Mouse (Mus musculus) cerebellum, postnatal 25 days (tissue): Measurements from ENCODE around the gene Dlk2.

Experiments
- DNase-seq, 2 experiments: peaks; one replicate each; pipeline ENCODE4 v3.0.0; 2021; ENCODE audit warnings: mixed read lengths in 2 of 2

Gene Dlk2

DNA sequence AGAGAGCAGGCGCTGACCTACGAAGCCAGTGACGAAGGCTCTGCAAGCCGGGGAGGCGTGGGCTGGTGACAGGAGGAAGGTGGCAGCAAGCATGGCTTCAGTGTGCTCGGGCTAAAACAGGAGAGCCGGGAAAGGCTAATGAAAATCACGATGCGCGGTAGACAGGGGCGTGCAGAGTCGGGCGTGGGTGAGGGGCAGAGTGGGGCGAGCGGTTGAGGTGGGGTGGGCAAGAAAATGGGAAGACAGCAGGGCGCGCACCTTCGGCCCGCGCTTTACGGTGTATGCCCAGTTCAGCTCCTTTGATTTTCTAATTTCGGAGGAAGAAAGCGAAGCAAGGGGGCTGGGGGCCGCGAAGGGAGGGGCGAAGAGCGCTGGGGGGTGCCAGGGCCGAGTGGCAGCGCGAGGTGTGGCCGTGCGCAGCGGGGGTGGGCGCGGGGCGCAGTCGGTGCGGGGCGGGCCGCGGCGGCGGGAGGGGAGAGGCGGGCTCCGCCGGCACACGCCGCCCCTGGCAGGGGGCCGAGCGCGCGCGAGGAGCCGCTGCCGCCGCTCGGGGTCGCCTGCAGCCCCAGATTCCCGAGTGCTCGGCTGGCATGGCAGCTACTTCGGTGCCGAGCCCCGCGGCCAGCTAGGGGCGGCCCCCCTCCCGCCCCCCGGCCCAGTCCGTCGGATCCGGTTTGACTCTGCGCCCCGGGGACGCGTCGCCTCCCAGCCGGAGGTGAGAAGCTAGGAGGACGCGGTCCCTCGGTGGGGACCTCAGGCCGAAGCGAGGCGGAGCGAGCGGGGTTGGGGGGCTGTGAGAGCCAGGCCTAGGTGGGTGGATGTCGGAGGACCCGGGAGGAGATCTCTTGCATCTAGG lies at the start of gene Dlk2:
TSS of gene Dlk2 (plus strand) at position 58 of the 856 bp plus-strand sequence.
- peak; percentile 32 to 49 for DNase-seq

DNA sequence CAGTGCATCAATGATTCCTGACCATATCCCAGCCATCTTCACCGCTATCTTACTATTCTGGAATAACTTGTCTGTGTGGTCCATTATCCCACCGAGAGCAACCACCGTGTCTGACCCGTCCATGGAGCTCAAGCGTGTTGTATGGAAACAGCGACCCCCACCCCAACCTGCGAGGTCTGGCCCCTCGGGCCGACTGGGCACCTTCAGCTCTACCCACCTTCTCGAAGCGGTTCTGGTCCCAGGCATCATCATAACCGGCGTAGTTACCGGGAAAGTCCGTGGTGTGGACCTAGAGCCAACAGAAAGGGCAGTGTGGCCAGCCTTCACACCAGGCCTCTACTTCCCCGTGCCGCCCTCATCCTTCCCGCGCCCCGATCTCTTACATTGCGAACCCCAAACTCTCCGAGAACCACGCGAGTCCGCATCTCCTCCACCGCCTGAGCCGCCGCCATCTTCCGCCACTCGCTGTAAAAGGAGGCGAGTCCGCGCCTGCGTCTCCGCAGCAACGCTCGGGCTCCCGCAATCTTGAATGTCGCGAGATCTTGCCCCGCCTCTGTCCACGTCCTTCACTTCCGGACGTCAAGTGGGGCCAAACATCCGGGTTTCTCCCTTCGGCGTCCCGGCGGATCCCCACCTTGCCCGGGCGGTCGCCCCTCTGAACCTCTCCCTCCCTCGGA lies 49.6 kb upstream of the Dlk2 start, which contains the start of the genes Polr1c and Yipf3:
TSS of gene Polr1c (minus strand) at position 543 of the 677 bp plus-strand sequence.
TSS of gene Yipf3 (plus strand) at position 569 of the 677 bp plus-strand sequence.
- DNase-seq, result peak; percentile 95 to 97

DNA sequence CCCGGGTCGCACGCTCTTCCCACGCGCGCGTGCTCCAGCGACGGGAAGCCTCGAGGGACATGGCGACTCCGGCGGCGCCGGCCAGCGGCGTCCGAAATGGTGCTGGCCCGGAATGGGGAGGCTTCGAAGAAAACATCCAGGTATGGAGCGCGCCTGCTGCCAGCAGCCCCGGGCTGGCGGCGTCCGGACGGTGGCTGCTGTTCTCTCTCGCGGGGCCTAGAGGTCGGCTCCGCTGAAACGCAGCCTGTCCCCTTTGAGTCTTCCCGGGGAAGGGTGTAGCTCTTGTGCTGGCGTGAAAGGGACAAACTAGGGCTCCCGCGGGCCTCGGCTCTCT lies 49.1 kb upstream of the Dlk2 start:
- no peak for DNase-seq

DNA sequence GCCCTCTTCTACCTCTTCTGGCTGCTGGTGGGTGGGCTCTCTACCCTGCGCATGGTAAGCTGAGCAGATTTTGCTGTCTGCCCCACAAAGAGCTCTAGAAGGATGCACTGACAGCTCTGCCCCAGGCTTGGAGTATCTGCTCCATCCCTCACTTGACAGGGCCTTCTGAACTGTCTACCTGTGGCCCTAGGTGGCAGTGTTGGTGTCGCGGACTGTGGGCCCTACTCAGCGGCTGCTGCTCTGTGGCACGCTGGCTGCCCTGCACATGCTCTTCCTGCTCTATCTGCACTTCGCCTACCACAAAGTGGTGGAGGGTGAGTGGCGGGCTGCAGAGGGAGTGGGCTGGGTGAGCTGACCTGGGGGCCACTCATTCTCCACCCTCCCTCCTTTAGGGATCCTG lies 46.0 kb upstream of the Dlk2 start:
- no peak for DNase-seq

DNA sequence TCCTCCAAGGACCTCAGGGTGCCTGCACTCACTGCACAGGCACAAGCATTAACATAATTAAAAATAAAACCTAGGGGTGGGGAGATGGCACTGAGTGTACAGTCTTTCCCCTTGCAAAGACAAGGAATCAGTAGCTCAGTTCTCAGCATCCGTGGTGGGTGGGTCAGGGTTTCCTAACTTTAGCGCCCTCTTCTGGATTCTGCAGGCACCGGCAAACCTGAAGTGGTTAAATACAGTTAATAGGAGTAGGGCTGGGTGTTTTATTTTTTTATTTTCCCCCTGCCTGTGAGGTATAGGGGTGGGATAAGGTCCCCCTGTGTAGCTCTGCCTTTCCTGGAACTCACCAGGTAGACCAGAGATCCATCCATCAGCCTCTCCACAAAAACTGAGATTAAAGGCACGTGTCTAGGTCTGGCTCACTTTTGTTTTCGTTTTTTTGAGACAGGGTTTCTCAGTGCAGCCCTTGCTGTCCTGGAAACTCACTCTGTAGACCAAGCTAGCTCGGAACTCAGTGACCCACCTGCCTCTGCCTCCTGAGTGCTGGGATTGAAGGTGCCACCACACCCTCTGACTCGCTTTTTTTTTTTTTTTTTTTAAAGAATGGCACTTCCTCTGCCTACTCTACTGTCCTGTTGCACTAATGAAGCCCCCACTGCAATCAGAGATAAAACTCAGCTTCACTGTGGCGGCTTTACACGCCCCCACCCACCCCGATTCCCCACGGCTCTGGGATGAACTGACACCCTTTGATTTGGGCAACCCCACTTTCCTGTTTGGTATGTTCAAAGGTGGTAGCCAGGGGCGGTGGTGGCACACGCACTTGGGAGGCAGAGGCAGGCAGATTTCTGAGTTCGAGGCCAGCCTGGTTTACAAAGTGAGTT lies 44.4 kb upstream of the Dlk2 start:
- no peak for DNase-seq

DNA sequence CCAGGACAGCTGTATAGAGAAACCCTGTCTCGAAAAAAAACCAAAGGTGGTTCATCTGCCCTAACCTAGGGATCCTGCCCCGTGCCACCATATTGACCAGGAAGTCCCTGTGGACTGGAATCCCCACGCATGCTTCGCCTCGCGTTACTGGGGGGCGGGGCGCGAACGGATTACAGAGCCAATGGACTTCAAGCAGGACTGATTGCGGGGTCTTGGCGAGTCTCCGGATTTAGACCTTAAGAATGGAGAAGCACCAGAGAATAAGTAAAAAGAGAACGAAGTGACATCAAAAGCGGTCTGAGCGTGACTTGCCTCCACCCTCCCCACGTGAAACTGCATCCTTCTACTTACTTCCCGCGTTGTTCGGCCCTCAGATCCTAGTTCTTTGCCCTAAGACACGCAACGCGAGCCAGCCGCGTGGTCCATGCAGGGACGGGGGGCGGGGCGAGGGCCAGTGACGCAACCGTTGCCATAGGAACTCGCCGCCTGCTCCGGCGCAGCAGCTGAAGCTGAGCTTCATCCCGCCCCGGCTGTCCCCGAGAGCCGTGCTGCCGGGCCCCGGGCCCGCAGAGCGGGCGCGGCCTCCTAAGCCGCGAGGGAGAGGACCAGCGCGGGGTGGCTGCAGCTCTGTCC lies 43.7 kb upstream of the Dlk2 start, which contains the start of gene Lrrc73:
TSS of gene Lrrc73 (plus strand) at position 80 of the 633 bp plus-strand sequence.
- peak; percentile 93 to 97 for DNase-seq

DNA sequence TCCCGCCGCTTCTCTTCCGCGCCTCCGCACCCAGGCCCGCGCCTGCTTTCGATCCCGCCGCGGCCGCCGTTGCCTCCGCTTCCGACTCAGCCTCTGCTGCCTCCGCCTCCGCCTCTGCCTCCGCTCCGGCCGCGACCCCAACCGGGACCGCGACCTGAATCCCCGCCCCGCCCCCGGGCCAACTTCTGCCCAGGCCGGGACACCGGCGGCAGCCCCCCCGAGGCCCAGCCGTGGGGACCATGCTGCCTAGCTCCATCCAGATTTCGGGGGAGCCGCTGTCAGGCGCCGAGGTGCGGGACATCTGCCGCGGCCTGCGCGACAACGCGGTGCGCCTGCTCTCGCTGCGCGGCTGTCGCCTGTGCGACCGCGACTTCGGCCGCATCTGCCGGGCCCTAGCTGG lies 43.1 kb upstream of the Dlk2 start:
- DNase-seq, result peak in 1 of 2 experiments; percentile 68

DNA sequence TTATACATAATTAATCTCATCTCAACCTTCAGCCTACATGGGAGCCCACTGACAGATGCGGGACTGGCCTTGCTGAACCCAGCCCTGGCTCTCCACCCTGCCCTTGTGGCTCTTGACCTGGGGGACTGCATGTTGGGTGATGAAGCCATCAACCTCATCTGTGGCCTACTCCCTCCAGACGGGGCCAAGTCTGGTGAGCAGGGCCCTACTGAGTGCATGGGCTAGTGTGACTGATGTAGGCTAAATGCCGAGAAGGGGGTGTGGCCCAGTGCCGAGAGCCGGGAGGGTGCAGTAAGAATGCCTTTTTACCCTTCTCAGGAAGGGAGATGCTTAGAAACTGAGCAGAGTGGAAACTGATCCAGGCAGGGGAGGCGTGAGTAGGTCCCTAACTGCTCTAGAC lies 42.1 kb upstream of the Dlk2 start:
- no peak for DNase-seq

DNA sequence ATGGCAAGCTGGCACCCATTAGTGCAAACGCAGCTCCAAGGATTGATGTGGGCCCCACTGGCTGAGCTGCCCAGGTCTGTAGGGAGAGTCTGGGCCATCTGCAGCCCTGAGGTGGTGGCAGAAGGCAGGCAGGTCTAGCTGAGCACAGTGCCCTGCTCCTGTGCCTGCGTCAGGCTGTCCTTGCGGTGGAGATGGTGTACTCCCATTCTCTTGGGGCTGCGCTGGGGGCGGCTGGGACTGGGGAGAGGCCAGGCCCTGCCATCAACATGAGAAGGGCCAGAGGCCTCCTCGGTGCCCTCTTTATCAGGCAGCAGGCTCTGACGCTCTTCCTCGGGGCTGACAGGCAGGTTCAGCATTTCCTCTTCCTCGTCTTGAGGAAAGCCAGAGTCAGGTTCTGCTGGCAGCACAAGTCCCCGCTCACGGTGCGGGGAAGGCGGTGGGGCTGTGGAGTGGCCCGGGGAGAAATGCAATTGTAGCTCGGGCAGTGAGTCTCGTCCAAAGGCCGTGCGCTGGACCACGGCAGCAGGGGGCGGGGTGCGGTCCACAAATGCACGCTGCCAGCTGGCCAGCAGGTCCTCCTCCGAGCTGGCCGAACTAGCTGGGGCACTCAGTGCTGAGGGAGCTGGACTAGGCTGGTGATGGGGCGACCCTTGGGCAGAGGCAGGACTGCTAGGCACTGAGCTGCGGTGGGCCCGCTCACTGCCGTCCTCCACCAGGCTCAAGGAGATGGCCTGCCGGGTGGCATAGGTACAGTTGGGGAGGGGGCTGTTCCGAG lies 38.8 kb upstream of the Dlk2 start:
- DNase-seq, result no peak

DNA sequence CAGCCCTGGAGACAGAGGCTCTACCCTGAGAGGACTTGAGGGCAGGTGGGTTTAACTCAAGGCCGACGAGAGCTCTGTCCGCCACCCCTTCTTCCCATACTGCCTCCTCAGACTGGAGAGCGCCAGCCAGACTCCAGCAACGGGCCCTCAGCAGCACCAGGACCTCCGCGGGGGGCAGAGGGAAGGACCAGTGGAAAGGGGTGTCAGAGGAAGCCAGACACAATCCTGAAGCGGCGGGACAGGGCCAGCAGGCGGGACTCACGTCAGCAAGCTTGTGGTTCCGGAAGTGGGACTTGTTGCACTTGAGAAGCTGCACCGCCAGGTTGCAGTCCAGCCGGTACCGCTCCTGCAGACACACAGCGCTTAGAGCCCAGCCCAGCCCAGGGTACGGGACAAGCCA lies 37.5 kb upstream of the Dlk2 start:
- DNase-seq, result no peak

DNA sequence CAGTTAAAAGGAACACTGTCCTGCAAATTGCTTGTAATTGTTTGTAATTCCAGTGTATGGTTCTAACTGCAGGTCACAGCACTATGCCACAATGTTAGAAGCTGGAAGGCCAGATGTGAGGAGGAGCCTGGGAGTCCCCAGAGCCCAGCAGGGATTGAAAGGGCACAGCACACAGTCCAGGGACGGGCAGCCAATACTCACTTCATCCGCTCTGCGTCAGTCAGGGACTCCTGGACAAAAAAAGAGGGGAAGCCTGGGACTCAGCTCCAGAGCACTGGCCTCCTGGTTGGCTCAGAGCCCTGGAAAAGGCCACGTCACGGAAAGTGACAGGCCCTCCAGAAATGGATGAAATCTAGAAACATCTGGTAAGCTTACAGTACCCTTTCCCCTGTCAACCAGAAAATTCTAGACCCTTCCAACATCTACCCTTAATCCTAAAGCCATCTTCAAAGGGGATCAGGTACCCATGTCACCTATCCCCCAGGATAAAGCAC lies 35.0 kb upstream of the Dlk2 start:
- no peak for DNase-seq

DNA sequence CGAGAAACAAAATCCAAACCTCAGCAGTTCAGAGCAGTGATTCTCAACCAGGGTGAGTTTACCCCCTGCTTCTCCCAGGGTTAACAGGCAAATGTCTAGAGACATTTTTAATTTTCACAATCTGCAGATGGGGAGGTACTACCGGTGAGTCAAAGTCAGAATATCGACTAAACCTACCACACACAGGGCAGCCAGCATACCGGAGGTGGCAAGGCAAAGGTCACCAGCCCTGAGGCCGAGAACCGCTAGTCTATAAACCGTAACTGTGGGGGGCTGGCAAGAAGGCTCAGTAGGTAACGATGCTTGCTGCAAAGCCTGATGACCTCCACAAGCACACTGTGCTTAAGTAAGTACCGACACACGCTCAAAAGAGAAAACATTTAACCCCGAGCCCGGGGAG lies 31.7 kb upstream of the Dlk2 start:
- no peak for DNase-seq

DNA sequence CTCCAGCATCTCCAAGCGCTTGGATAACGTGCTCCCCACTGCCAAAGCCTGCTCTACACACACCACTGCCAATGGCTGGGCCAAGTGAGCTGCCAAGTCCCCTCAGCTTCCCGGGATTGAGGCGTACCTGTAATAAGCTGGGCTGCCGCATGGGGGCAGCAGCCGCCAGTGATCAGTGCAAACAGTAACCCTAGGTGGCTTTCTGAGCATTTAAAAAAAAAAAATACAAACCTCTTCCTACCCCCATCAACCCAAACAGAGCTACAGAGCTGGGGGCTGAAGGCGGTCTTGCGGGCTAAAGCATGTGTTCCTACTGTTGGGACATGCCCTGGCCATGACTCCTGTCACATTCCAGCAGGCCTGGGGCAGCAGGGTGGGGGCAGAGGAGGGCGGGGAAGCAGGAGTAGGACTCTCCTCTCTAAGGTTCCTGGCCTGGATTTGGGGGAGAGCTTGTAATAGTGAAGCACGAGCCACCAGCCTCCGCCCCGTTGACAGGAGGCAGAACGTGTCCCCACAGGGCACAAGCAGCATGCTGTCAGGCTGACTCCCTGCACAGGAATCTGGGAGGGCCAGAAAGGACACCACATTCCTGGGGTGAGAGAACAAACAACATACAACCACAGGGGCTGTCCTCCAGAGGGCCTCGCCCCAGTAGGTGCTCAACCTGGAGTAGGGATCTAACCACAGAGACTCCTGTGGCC lies 31.2 kb upstream of the Dlk2 start:
- peak; percentile 93 to 94 for DNase-seq

DNA sequence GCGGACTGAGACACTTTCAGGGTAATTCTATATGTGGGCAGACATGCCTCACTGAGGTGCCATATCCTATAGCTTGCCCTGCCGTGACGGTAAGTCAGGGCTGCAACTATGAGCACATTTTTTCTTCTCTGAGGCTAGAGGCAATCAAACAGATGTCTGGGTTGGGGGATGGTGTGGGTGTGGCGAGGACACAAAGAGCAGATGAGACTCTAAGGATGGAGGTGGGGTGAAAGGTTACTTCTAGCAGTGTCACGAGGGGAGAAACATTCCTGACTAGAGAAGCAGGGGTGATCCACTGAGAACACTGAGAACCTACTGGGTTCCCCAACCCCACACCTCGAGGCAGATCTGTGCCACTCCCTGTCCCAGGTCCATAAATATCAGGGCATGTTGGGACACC lies 30.2 kb upstream of the Dlk2 start:
- no peak for DNase-seq

DNA sequence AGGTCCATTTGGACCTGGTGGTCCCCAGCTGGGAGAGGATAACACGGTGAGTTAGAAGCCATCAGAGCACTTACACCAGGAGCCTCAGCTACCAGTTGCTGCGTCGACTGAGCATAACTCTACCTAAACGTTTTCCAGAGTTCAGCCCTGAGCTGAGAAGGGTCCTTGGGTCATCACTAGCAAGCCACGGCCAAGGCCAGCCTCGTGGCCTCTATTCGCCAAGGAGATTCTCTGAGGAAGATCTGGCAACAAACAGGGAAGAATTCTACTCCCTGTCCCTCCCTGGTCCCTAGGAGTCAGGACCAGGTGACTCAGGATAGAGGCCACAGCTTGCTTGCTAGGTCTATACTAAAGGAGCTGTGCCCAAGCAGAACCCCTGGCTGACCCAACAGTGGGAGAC lies 29.7 kb upstream of the Dlk2 start:
- DNase-seq, result no peak

DNA sequence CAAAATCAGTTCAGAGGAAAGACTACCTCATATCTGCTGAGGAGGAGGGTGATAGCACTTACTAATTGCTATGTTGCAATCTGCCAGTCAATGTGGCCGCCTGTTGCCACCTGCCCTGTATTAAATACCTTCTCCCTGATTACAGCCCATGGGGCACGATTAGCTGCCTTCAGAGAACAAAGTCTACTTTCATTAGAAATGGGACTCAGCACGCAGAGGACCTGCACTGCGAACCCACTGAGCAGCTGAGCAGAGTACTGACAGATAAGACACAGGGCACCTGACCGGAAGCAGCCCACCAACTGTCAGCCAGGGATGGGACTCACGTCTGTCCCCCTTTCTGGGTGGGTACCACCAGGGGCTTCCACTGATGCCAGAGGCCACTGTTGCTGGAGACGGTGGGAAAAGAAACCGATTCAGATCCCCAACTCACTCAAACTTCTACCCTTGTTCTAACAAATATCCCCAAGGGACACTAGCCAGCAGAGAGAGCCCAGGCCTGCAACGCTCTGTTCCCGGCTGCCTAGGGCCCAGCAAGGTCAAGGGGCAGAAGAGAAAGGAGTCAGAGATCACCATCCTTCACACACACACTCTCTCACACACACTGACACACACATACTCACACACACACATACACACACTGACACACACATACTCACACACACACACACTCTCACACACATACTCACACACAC lies 29.0 kb upstream of the Dlk2 start:
- no peak for DNase-seq

DNA sequence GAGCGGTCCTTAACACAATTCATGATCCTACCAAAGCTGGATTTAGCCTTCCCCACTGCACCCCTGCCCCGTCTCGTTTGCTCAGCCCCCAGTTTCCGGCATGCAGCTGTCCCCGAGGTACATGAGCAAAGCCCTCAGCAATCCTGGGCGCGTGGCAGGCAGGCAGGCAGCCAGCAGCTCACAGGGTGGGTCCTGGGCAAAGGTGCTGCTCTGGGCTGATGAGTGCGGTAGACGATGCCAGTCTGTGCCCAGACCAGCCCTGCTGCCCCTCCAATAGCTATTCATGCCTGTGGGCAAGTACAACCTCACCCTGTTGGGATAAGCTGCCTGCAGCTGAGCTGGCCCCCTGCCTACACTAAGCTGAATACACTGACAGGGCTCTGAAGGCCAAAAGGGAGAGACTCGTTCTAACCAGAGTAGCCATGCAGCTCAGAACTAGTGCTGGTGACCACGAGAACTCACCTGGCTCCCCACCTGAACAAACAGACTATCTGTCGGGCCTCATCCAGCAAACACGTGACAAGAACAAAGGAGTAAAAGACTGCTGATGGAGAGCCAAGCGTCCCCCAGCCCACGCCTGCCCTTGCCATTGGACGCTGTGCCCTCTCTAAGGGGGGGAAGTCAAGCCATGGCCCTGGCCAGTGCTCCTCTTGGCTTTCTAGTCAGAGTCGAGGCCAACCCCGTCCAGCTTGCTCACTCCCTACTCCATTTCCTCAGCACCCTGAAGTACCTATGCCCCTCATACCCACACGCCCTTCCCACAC lies 27.3 kb upstream of the Dlk2 start:
- no peak for DNase-seq

DNA sequence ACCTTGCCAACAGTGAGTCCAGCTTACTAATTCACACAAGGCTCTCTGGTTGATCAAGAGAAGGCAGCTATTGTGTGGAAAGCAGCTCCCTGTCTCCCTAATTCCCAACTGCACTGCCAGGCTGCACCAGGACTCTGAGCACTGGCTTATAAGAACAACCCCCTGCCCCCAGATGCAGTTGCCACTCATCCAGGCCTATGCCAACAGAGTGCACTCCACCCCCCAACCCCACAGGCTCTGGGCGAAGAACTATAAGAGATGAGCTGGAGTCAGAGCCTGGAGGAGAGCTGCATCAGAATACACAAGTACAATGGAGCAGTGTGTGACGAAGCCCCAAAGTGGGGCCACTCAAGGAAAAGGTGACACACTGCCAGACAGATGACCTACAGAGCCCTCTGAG lies 25.2 kb upstream of the Dlk2 start:
- no peak for DNase-seq

DNA sequence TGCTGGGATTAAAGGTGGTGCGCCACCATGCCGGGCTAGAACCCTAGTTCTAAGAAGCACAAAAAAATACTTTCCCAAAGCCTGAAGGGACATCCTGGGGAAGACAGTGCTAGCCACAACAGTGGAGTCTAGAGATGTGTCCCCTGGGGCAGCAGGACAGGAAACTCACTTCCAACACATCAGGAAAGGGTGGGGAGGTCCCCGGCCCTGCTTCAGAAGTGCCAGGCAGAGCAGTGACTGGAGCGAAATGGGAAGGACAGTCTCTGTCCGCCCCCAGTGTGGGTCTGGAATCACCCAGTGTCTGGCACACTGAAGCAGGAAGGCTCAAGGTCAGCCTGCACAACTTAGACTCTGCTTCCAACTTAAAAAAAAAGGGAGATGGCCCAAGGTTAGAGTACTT lies 24.5 kb upstream of the Dlk2 start:
- no peak for DNase-seq

DNA sequence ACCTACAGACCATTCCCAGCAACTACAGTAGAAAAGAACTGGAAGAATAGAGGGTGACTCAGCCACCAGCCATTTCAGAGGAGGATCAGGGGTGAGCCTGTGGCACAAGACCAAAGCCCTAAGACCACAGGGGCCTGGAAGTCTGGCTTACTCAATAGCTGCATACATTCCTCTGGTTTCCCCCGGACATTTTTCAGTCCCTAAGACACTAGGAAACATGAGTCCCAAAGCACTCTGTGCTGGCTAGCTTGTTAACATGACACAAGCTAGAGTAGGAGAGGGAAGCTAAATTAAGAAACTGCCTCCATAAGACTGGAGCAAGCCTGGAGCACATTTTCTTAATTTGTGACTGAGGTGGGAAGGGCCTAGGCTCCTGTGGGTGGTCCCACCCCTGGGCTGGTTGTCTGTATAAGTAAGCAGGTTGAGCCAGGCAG lies 23.4 kb upstream of the Dlk2 start:
- no peak for DNase-seq
